Mouse (Mus musculus) thymus, postnatal 14 days (tissue): ENCODE measurements around the gene Grin2b.

Source experiments
- DNase-seq: peaks from one replicate; pipeline ENCODE4 v3.0.0; 2021

Gene Grin2b

DNA sequence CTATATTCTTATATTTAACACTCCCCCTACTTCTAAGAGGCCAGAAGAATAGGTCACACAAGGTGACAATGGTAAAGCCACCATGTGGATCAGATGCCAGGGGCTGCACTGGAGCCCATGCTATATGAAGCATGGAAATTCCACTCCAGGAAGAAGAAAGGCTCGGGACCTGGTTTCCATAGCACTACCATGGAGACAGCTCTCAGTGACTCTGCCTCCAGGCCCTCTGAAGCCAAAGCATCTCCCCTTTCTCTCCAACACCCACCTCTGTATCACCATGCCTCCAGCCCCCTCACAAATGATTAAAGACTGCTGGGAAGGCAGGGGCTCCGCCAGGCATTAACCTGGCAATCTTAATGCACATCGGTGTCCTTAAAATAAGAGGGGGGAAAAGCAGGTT, 179.4 kb downstream of the Grin2b start:
- no peak for DNase-seq

DNA sequence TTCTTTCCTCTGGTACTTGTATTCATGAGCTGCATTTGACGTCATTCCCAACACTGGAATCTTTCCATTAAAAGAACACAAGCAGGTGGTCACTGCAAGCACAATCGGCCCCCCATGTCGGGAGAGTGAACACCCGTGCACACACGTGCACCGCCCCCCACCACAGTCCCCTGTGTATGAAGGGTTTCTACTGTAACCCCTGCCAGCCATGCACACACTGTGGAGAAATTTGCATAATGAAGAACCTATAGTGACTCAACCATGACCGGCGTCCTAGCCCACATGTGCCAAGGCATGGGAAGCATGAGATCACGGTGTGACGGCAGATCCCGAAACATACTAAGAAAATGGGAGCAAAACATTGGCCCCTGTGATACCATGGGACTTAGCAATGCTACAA, 179.9 kb downstream of the Grin2b start:
- no peak for DNase-seq

- DNase-seq = no peak
These were observed 197.2 kb downstream of the Grin2b start for GRCm38 (mm10) chr6:135976106-135976505.

DNA sequence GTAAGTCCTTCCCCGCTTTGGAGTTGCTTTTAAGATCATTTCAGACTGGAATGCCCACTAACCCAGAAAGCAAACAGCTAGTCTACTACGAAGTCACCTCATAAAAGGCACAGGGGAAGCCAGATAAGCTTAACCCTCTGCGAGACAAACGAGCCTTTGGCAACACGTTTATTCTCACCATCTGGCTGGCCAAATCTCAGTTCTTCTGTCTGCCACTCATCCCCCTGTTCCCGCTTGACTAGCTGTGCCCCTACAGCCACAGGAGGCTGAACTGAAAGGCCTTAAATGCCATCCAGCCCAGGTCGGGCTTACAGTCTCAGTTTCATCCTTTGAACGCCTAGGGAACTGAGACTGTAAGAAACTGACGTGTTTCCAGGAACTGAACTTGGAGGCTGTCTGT, 200.8 kb downstream of the Grin2b start:
- DNase-seq = no peak

GRCm38 (mm10) chr6:135971481-135971880, 201.8 kb downstream of the Grin2b start:
- no peak for DNase-seq

GRCm38 (mm10) chr6:135970716-135971318, 202.5 kb downstream of the Grin2b start:
- no peak for DNase-seq

DNA sequence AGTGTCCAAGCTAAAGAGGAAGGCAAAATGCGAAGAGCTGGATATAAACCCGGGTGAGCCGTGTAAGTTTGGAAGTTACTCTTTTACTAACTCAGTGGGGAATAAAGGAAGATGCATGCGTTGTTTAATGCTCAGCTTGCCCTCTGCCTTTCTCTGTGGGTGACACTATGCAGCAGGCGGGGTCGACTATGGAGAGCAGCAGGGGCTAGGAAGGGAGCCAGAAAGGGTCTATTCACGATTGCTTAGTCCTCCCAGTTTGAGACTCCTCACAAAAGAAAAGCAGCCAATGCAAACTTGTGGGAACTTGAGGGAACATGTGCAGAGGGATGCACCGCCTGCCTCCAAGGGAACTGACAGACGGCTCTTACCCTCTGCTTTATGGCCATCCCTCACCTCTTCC, 211.5 kb downstream of the Grin2b start:
- no peak for DNase-seq

- no peak for DNase-seq
These were observed 213.7 kb downstream of the Grin2b start for GRCm38 (mm10) chr6:135959629-135960028.

GRCm38 (mm10) chr6:135951666-135952065, 221.6 kb downstream of the Grin2b start:
- DNase-seq = no peak

GRCm38 (mm10) chr6:135945511-135945910, 227.8 kb downstream of the Grin2b start:
- DNase-seq = no peak

GRCm38 (mm10) chr6:135944358-135944757, 229.0 kb downstream of the Grin2b start:
- no peak for DNase-seq

DNA sequence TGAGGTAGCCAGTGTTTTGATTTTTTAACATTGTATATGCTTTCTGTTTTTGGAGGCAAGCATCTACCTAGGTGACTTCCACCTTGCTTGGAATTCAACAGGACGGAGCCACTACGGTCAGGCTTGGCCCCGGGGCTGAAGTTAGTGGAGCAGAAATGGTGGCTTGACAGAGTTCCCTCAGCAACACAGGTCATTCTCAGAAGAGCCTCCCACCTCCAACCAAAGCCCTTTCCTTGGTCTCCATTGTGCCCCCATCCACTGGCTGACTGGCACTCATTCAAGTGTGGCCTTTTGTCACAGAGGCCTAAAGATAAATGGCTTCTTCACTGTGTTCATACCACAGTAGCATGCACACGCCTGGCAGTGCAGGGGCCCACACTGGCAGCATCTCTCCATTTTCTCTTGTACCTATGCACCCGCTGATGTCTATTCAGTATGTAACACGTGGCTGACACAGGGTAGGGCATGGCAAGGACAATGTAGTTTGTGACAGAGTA, 230.1 kb downstream of the Grin2b start:
- DNase-seq = no peak

DNA sequence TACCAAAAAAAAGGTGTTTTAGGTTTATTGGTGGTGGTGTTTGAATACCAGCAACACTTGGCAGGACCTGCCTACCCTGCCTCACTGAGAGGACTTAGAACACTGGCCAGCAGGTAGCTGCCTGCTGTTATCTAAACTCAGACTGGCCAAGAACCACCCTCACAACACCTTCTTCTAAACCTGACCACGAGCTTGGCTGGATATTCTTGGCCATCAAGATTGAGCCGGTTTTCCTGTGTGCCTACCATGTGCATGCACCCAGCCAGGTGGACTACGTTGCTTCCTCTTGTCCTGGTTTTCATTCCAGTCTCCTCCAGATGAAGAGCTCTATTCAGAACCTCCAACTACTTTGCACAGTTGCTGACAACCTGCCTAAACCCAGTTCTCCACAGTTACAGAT, 240.4 kb downstream of the Grin2b start:
- no peak for DNase-seq

DNA sequence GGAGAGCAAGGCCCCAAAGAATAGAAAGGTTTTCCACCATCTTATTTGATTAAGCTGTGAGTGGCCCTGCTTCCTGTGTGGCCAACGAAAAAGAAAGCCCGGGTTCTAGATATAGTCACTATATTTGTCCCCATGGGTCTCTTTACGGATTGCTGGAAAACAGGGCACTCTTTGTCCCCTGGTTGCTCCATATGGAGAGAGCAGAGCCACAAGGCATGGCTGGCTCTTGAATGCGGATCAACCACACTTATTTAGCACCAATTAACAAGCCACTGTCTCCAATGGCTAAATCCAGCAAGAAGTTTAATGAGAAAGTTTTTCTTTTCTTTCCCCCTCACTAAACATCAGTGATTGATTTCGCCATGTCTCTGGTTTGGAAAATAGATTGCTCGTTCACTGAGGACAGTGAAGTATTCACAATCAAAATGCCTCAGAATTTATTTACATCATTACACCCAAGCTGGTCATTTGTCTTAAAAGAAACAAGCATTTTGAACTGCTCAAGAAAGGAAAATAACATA, 240.9 kb downstream of the Grin2b start:
- no peak for DNase-seq

- DNase-seq = no peak
These were observed 255.6 kb downstream of the Grin2b start for GRCm38 (mm10) chr6:135917676-135918075.

DNA sequence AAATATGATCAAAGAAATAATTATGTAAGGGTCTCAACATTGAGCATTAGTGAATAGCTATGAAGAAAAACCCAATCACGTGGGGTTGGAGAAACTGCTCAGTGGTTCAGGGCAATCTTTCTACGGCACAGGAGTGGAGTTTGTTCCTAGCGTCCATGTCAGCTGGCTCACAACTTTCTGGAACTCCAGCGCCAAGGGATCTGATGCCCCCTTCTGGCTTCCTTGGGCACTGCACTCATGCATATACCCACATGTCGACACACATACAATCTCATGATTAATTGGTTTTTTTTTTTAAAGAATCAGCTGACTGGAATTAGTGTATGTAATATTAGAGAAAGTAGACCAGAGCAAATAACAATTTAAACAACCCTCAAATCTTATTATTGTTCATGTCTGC, 258.7 kb downstream of the Grin2b start:
- no peak for DNase-seq

DNA sequence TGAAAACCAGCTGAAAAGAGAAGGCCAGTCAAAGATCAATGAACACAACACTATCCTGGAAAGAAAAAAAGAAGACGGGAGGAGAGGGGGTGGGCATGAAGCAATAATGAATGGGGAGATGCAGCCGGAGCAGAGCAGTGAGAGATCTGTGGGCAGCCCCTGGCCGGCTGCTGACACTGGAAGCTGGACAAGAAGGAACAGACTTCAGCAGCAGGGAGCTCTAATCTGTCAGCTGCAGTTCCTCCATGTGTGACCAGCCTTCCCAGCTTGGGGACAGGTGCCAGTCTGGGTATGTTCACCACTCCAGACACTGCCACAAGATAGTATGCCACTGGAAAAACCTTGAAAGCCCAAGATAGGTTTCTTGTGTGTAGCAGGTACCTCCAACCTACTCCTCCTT, 261.2 kb downstream of the Grin2b start:
- DNase-seq = no peak

- DNase-seq = no peak
These were observed 262.2 kb downstream of the Grin2b start for GRCm38 (mm10) chr6:135911131-135911530.

- peak; percentile 50 for DNase-seq
These were observed 265.6 kb downstream of the Grin2b start for GRCm38 (mm10) chr6:135907540-135908320.

GRCm38 (mm10) chr6:135907137-135907536, 266.2 kb downstream of the Grin2b start:
- no peak for DNase-seq

DNA sequence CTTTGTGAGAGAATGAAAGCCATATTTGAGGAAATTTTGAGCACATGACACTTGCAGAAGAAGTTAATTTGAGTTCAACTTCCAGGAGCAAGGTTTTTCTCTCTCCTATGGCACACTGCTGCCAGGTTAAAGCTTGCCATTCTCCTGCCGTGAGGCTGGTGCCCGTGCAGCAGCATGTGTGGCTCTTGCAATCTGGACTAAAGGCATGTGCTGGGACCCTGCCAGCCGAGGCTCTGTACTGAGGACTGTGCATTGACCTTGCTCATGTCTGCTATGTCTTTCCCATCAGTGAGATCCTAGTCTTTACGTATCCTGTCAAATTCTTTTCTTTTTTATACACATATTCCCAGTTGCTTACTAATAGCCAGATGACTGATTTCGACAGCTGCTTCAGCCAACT, 268.9 kb downstream of the Grin2b start:
- DNase-seq = no peak

DNA sequence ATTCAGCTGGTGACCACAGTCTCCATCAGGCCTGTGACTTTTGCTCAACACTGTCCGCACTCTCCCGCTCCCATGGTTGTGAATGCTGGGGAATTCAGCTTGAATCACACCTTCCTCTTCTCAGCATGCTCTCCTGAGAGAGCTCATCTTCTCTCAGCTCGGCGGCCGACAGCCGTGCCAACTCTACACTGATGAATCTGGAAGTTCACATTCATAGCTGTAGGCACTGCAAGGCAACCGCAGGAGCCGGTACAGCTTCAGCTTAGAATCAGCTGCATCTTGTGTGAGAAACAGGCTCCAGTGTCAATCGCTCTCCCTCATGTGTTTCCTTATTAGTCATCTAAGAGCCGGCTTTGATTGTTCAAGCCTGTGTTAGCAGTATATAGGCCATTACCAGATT, 272.9 kb downstream of the Grin2b start:
- no peak for DNase-seq

GRCm38 (mm10) chr6:135899225-135899624, 274.1 kb downstream of the Grin2b start:
- no peak for DNase-seq

DNA sequence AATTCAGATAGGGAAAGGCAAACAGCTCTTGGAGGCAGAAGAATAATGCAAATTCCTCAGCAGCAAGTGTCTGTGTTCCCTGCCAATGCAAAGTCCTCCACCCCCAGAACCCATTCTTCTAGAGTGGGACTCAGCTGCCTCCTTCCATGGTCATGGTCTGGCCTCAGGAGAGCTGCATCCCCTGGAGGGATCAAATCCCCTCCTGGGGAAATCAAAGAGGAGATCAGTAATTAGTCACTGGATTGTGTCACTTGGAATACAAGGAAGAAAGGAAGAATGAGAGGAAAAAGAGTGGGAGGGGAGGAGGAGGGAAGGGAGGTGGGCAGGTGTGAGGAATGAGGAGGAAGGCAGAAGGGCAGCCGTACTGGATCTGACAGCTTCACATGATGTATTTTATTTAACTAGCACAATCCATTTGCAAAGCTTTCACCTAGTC, 278.5 kb downstream of the Grin2b start:
- no peak for DNase-seq
